Mouse (Mus musculus) liver, embryonic 11.5 days (tissue): ENCODE measurements at regions not wholly inside any gene's neighbourhood (a gene's known extent, or its start where the extent isn't known, plus 50 kb on each side); places are given as distances from the start of the nearest gene placed in this dataset.
"Not testable (repeated sequence)": the region's sequence is repeated elsewhere in the genome, so short reads cannot be mapped to it uniquely, and the experiment has no call there.

ENCODE experiments used
- ATAC-seq: fragments of 200-750 bp; cut with Nextera tagmentation; replicated peaks from 2 replicates; pipeline ENCODE4 v1.8.0; 2017; ENCODE audit warnings: moderate number of reproducible peaks, mild to moderate bottlenecking, moderate TSS enrichment, moderate library complexity; ENCODE audit not compliant: low FRiP score
- DNase-seq: peaks from one replicate; pipeline ENCODE4 v3.0.0-alpha.2; 2017; ENCODE audit warnings: low spot score
- H3K27ac ChIP-seq: fragments of 300-500 bp; sonication (generic); 2 replicates; pipeline ENCODE4 v1.5.1; 2014; ENCODE audit warnings: mild to moderate bottlenecking, low read depth, low read length, control low read depth
- H3K27me3 ChIP-seq: fragments of 300-500 bp; sonication (generic); replicated peaks from 2 replicates; pipeline ENCODE4 v1.6.1; 2014; ENCODE audit warnings: low read length, mixed read lengths; ENCODE audit not compliant: control insufficient read depth, insufficient read depth
- H3K36me3 ChIP-seq: fragments of 300-500 bp; sonication (generic); 2 replicates; pipeline ENCODE4 v1.6.1; 2014; ENCODE audit warnings: mild to moderate bottlenecking, low read length, moderate library complexity, mixed read lengths; ENCODE audit not compliant: control insufficient read depth, insufficient read depth
- H3K4me1 ChIP-seq: fragments of 300-500 bp; sonication (generic); replicated peaks from 2 replicates; pipeline ENCODE4 v1.6.1; 2014; ENCODE audit warnings: low read length, mixed read lengths; ENCODE audit not compliant: control insufficient read depth, insufficient read depth
- H3K4me2 ChIP-seq: fragments of 300-500 bp; sonication (generic); 2 replicates; pipeline ENCODE4 v1.6.1; 2014; ENCODE audit warnings: mild to moderate bottlenecking, control low read depth, moderate library complexity
- H3K4me3 ChIP-seq: fragments of 300-500 bp; sonication (generic); 2 replicates; pipeline ENCODE4 v1.5.1; 2014; ENCODE audit warnings: low read depth, low read length, control low read depth
- H3K9ac ChIP-seq: fragments of 300-500 bp; sonication (generic); 2 replicates; pipeline ENCODE4 v1.6.1; 2014; ENCODE audit warnings: low read depth, low read length, control low read depth
- H3K9me3 ChIP-seq: fragments of 300-500 bp; sonication (generic); 2 replicates; pipeline ENCODE4 v1.6.1; 2016; ENCODE audit warnings: low read length, inconsistent platforms, mixed read lengths; ENCODE audit not compliant: control insufficient read depth
- WGBS: fragments of 180-500 bp; shearing (Covaris S2); extraction: QIAGEN DNeasy Blood & Tissue Kit; methylation state at CpG from one replicate; pipeline ENCODE4 v1.1.7; 2014; 5-methylcytosine and 5-hydroxymethylcytosine counted together

DNA sequence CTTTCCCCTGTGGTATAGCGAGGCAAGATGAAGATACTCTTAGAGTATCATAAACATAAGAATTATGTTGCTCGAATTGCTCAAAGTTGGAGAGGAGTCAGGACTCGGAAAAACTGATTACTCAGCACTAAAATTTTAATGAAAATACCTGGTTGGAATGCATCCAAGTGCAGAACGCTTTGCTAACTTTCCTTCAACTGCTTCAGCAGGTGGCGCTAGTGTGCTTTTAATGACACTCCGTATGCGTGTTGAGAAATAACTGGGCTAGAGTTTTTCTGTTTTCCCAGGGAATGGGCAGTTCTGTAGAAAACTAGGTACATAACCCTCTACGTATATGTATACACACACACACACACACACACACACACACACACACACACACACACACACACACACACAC lies 221.0 kb downstream of the Grxcr1 start:
- Histone ChIP-seq H3K4me3 (no peak overlapping the region), H3K4me2 (no peak overlapping the region), H3K27me3 (no peaks in the 10 kb centered on the region), H3K9me3 (no peaks in the 10 kb centered on the region), H3K4me1 (no peaks in the 10 kb centered on the region), H3K9ac (no peak overlapping the region), H3K27ac (no peak overlapping the region), H3K36me3 (no peaks in the 10 kb centered on the region)
- DNase-seq (no peak), ATAC-seq (no peak)
- WGBS = 19% methylated on average over 8 of the region's 8 CpGs

DNA sequence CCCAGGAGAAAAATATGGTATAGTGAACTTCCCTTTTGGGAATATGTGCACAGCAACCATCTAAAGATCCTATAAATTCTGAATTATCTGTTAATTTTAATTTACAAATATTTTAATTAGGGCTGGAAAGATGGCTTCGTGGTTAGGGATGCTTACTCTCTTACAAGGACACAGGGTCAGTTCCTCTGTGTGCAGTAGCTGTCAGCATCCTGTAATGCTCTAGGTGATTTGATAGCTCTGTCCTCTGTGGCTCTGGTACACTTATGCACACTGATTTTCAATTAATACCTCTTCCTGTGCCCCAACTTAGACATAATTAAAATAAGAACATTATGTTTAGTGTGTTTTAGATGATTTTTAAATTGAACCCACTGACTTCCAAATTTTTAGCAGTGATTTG lies 221.8 kb downstream of the Grxcr1 start:
- no peaks in the 10 kb centered on the region for H3K4me1 ChIP-seq
- no peak overlapping the region for H3K4me3 ChIP-seq

DNA sequence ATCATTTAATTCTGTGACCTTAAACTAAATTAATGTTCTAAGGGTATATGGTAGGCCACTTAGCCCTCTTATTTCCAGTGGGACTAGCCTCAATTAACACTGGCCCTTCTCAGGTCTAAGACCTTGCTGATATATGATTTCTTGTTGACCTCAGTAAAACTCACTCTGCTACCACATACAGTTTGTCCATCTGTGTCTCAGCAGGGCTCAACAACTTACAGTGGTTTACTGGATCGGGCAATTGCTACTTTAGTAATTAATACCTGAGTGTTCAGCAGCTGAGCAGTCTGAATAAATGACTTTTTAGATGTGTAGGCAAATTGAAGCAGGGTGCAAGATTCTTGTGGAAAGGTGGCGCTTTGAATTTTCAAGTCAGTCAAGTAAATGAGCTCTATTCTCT lies 222.5 kb downstream of the Grxcr1 start:
- no peak overlapping the region for H3K4me3 ChIP-seq
- no peak overlapping the region for H3K9ac ChIP-seq
- no peaks in the 10 kb centered on the region for H3K27me3 ChIP-seq
- H3K4me2 ChIP-seq = no peak overlapping the region
- H3K27ac ChIP-seq = no peak overlapping the region
- H3K36me3 ChIP-seq = no peaks in the 10 kb centered on the region
- H3K9me3 ChIP-seq = no peaks in the 10 kb centered on the region
- 79% methylated on average over 2 of the region's 2 CpGs for WGBS
- DNase-seq (no peak), ATAC-seq (no peak)
- no peaks in the 10 kb centered on the region for H3K4me1 ChIP-seq

More for the DNA sequence above, 221.8 kb downstream of the Grxcr1 start:
- ATAC-seq (no peak), DNase-seq (no peak)
- Histone ChIP-seq H3K27ac (no peak overlapping the region), H3K27me3 (no peaks in the 10 kb centered on the region), H3K9ac (no peak overlapping the region), H3K36me3 (no peaks in the 10 kb centered on the region), H3K9me3 (no peaks in the 10 kb centered on the region), H3K4me2 (no peak overlapping the region)
- WGBS = 53% methylated on average over 1 of the region's 1 CpGs

DNA sequence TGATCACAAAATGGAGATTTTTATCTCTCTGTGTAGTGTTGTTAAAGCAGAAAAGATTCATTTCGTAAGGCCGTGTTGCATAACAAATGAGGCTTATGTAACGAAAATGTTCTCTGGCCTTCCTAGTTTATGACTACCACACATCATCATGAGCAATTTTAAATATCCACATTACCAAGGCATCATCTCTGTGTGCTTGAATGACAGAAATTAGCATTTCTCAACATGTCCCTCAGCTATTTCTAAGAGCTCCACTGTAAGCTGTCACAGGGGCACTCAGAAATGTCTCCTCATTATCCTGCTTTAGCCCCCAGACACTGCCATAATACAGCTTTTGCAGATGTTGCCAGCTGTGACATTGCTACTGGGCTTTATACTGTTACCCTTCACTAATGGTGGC lies 232.6 kb downstream of the Grxcr1 start:
- no peaks in the 10 kb centered on the region for H3K9me3 ChIP-seq
- H3K4me3 ChIP-seq = no peak overlapping the region
- no peak for DNase-seq
- H3K4me2 ChIP-seq = no peak overlapping the region
- ATAC-seq = no peak
- H3K27ac ChIP-seq = no peak overlapping the region
- H3K36me3 ChIP-seq = no peaks in the 10 kb centered on the region
- H3K9ac ChIP-seq = no peak overlapping the region
- H3K4me1 ChIP-seq = no peaks in the 10 kb centered on the region
- 88% methylated on average over 3 of the region's 3 CpGs for WGBS
- no peaks in the 10 kb centered on the region for H3K27me3 ChIP-seq

DNA sequence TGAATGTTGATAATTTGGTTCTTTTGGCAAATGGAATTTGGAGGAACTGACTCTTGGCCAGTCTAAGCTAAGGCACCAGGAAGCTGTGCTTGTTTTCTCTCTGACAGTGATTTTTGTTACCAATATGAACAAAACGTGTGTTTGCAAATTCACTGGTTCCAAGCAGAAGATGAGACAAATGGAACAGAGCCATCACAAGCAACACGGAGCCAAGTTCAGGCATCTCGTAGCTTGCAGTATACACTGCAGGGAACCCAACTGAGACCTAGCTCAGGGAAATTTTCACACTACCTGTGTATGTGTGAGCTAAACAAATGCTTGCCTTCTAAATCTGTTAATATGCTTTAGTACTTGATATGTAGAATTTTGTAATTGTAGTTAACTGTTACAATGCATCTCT lies 242.6 kb downstream of the Grxcr1 start:
- no peaks in the 10 kb centered on the region for H3K36me3 ChIP-seq
- H3K9me3 ChIP-seq = no peaks in the 10 kb centered on the region
- no peak for DNase-seq
- 68% methylated on average over 3 of the region's 3 CpGs for WGBS
- no peak overlapping the region for H3K4me3 ChIP-seq
- no peak overlapping the region for H3K4me2 ChIP-seq
- H3K9ac ChIP-seq = no peak overlapping the region
- H3K27ac ChIP-seq = no peak overlapping the region
- no peak for ATAC-seq
- no peaks in the 10 kb centered on the region for H3K4me1 ChIP-seq
- H3K27me3 ChIP-seq = no peaks in the 10 kb centered on the region

GRCm38 (mm10) chr5:68275558-68276263 lies 244.1 kb downstream of the Grxcr1 start:
- Histone ChIP-seq H3K9ac (no peak overlapping the region), H3K27ac (no peak overlapping the region), H3K4me1 (no peaks in the 10 kb centered on the region), H3K4me2 (no peak overlapping the region), H3K4me3 (no peak overlapping the region), H3K9me3 (no peaks in the 10 kb centered on the region), H3K27me3 (no peaks in the 10 kb centered on the region), H3K36me3 (no peaks in the 10 kb centered on the region)
- WGBS = 74% methylated on average over 5 of the region's 5 CpGs
- ATAC-seq = no peak
- DNase-seq = no peak

DNA sequence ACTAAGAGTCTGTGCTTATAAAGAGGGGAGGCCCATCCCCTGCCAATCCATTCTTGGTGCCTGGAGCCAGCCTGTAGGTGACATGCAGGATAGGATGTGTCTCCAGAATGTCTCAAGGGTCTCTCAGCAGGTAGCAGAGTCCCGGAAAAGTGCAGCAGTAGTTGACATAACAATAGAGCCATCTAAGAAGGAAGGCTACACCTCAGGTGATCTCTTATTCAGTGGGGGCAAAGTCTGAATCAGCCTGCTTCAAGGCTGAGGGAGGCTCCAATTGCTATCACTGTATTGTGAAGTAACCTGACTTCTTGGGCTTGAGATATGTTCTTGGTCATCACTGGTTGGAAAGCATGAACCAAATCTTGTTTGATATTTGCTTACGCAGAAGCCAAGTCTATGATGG lies 264.1 kb downstream of the Grxcr1 start:
- not testable (repeated sequence) for H3K4me2 ChIP-seq, H3K27me3 ChIP-seq, DNase-seq, H3K27ac ChIP-seq, H3K36me3 ChIP-seq, H3K4me3 ChIP-seq, H3K9ac ChIP-seq, ATAC-seq, H3K9me3 ChIP-seq, H3K4me1 ChIP-seq
- 86% methylated on average over 2 of the region's 2 CpGs for WGBS

- no peaks in the 10 kb centered on the region for H3K4me1 ChIP-seq
- no peak overlapping the region for H3K4me2 ChIP-seq
- no peak overlapping the region for H3K9ac ChIP-seq
- no peaks in the 10 kb centered on the region for H3K36me3 ChIP-seq
- no peak overlapping the region for H3K27ac ChIP-seq
- no peak overlapping the region for H3K4me3 ChIP-seq
- WGBS = 85% methylated on average over 3 of the region's 3 CpGs
- no peaks in the 10 kb centered on the region for H3K27me3 ChIP-seq
- ATAC-seq (no peak), DNase-seq (no peak)
- no peaks in the 10 kb centered on the region for H3K9me3 ChIP-seq
Observed at GRCm38 (mm10) chr5:68313187-68313586, 281.6 kb downstream of the Grxcr1 start.

DNA sequence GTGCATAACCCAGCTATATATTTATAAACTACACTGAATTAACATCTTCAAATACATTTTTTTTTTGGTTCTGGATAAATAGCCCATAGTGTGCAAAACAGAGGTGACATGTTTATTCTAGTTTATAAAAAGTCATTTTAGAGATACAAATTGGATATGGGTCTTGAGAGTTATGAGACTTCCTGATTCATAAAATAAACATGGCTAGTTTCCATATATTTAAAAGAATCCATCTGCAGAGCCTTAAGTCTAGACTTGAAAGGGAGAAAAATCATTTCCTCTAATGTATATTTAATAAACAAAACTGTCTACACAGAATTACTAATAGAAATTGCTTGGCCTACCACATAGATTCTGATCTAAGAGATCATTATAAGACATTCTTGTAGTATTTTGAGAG lies 287.3 kb downstream of the Grxcr1 start:
- Histone ChIP-seq H3K27ac (no peak overlapping the region), H3K36me3 (no peaks in the 10 kb centered on the region), H3K27me3 (no peaks in the 10 kb centered on the region), H3K4me3 (no peak overlapping the region), H3K4me1 (no peaks in the 10 kb centered on the region), H3K4me2 (no peak overlapping the region), H3K9me3 (no peaks in the 10 kb centered on the region), H3K9ac (no peak overlapping the region)
- DNase-seq (no peak), ATAC-seq (no peak)
